Mouse (Mus musculus) ES-E14 (cell line): ENCODE results near the gene Mgll.

Experiments
- CHD2 ChIP-seq: IDR thresholded peaks from 2 replicates; pipeline ENCODE4 v1.6.1; 2014; ENCODE audit warnings: mild to moderate bottlenecking, low read depth, low read length, inconsistent platforms
- MAFK ChIP-seq: IDR thresholded peaks from 2 replicates; pipeline ENCODE4 v1.6.1; 2014; ENCODE audit warnings: mild to moderate bottlenecking, low read depth, low read length, inconsistent platforms; ENCODE audit not compliant: insufficient read depth
- ZNF384 ChIP-seq: IDR thresholded peaks from 2 replicates; pipeline ENCODE4 v1.6.1; 2012; ENCODE audit warnings: low read depth, low read length, inconsistent platforms

- TF ChIP-seq MAFK (no peak), CHD2 (no peak), ZNF384 (no peak)
These were observed 46.5 kb upstream of the Mgll start for GRCm38 (mm10) chr6:88677738-88678137.
